Comparison of ENCODE assay signal across 16 mouse cellular contexts in genomic region chr10:34363756-34364155, GRCm38 (mm10). TPM values are rescaled to one million over a fixed set of nuclear protein-coding genes. Genes with fewer than 3 reads are reported as not detected.
DNase-seq lines count a peak whose midpoint lies in the region; ATAC-seq lines count a peak whose summit lies in the region.
"Had no signal": no experiment of that assay in that cellular context is flagged by ENCODE, and none has a peak within 500 bp of the region (broad histone marks: within the 10 kb centered on the region; RNA-seq: fewer than 3 reads in every experiment).

No protein-coding gene starts in this region.

- no peaks in the 10 kb centered on the region for H3K9me3 ChIP-seq in heart, embryonic 12.5 days (replicated peaks)
- H3K9me3 ChIP-seq: forebrain, embryonic 12.5 days; limb, embryonic 10.5 days had no signal

- H3K27ac ChIP-seq in heart, embryonic 12.5 days (ENCODE audit: poor library complexity, severe bottlenecking): no peak overlapping the region
- H3K27ac ChIP-seq: forebrain, embryonic 12.5 days; heart, adult 2 months; layer of hippocampus, adult 2 months; limb, embryonic 10.5 days had no signal

- H3K4me3 ChIP-seq in heart, embryonic 12.5 days: no peak overlapping the region
- H3K4me3 ChIP-seq: forebrain, embryonic 12.5 days; heart, adult 2 months; layer of hippocampus, adult 2 months; limb, embryonic 10.5 days had no signal

- no peak overlapping the region for H3K4me2 ChIP-seq in heart, embryonic 12.5 days
- H3K4me2 ChIP-seq: forebrain, embryonic 12.5 days; liver, embryonic 11.5 days; lung, embryonic 14.5 days had no signal

- DNase-seq in cerebellum, postnatal 14 days: peak; percentile 52 to 54
- DNase-seq in cerebellum, adult 9-11 months: no peak
- peak; percentile 40 for DNase-seq in heart, postnatal 4 days
- peak; percentile 20 for DNase-seq in ovary, postnatal 14 days (ENCODE audit: low spot score)
- DNase-seq in ovary, adult 18-20 months (ENCODE audit: low spot score): no peak
- DNase-seq in thymus, postnatal 0 days (ENCODE audit: low spot score): no peak
- DNase-seq: kidney, adult 18-20 months; lung, embryonic 14.5 days had no signal

- no peaks in the 10 kb centered on the region for H3K36me3 ChIP-seq in heart, embryonic 12.5 days
- H3K36me3 ChIP-seq: forebrain, embryonic 12.5 days; limb, embryonic 10.5 days had no signal

- H3K9ac ChIP-seq in heart, embryonic 12.5 days: no peak overlapping the region
- H3K9ac ChIP-seq: forebrain, embryonic 12.5 days; lung, embryonic 14.5 days had no signal

- no peak for ATAC-seq in heart, embryonic 12.5 days (ENCODE audit: insufficient number of reproducible peaks, low FRiP score)

- no peaks in the 10 kb centered on the region for H3K4me1 ChIP-seq in heart, embryonic 12.5 days (replicated peaks)
- H3K4me1 ChIP-seq: forebrain, embryonic 12.5 days; limb, embryonic 10.5 days had no signal

- no peaks in the 10 kb centered on the region for H3K27me3 ChIP-seq in heart, embryonic 12.5 days (replicated peaks)
- H3K27me3 ChIP-seq: forebrain, embryonic 12.5 days had no signal

RNA-seq across cellular contexts. Expression of gene Col10a1, which starts 26.0 kb away (rescaled TPM):
- total RNA-seq in heart, postnatal 4 days (2021): not detected
- 0.17 and 0.28 TPM in 2 replicates for polyA plus RNA-seq in heart, embryonic 12.5 days (2016; fragmentation: Nextera tagmentation; extraction: Ambion mirVana)
- polyA plus RNA-seq in thymus, postnatal 0 days (2015; fragmentation: Nextera tagmentation; extraction: Ambion mirVana): 0.27 and 0.31 TPM in 2 replicates
- total RNA-seq: heart, adult 2 months; hematopoietic stem cell, adult 5-6 weeks; layer of hippocampus, adult 2 months; megakaryocyte-erythroid progenitor cell, adult 5-6 weeks had no signal

RNA-seq across cellular contexts. Expression of gene Nt5dc1, which starts 54.6 kb away (rescaled TPM):
- total RNA-seq in heart, postnatal 4 days (2021): 10 to 100 TPM; 10.4 to 11.1 TPM
- 6.8 and 7.0 TPM in 2 replicates for polyA plus RNA-seq in heart, embryonic 12.5 days (2016; fragmentation: Nextera tagmentation; extraction: Ambion mirVana)
- polyA plus RNA-seq in thymus, postnatal 0 days (2015; fragmentation: Nextera tagmentation; extraction: Ambion mirVana): 26.3 and 31.0 TPM in 2 replicates

Comparison
In these comparisons a context has a peak if more than half of its experiments do, and no peak if none do; other contexts are left out.
1. DNase-seq: peak in cerebellum, postnatal 14 days (2 of 2), heart, postnatal 4 days (single experiment) and ovary, postnatal 14 days (single experiment); none in cerebellum, adult 9-11 months (single experiment), ovary, adult 18-20 months (single experiment) and thymus, postnatal 0 days (single experiment).